Mouse (Mus musculus): ENCODE data around the gene B4galnt3.
A peak's percentile ranks its signal among the peaks of the same experiment; 100 is the strongest.
"Not testable (repeated sequence)": the region's sequence is repeated elsewhere in the genome, so short reads cannot be mapped to it uniquely, and the experiment has no call there.

B4galnt3 gene

GRCm38 (mm10) chr6:120294056-120294784, at the start of gene B4galnt3, which contains the start of gene D330020A13Rik:
TSS of gene B4galnt3 (minus strand) at chr6:120294559.
TSS of gene D330020A13Rik (plus strand) at chr6:120294364.
- peak; percentile 83 for ATAC-seq (ENCODE audit: low TSS enrichment)

GRCm38 (mm10) chr6:120343992-120344391, 49.6 kb upstream of the B4galnt3 start:
- no peak for ATAC-seq (ENCODE audit: low TSS enrichment)

GRCm38 (mm10) chr6:120332351-120332750, 38.0 kb upstream of the B4galnt3 start:
- no peak for ATAC-seq (ENCODE audit: low TSS enrichment)

GRCm38 (mm10) chr6:120324295-120324927, 30.1 kb upstream of the B4galnt3 start:
- ATAC-seq (ENCODE audit: low TSS enrichment) = peak; percentile 72

GRCm38 (mm10) chr6:120320369-120320768, 26.0 kb upstream of the B4galnt3 start:
- no peak for ATAC-seq (ENCODE audit: low TSS enrichment)

GRCm38 (mm10) chr6:120319129-120319528, 24.8 kb upstream of the B4galnt3 start:
- no peak for ATAC-seq (ENCODE audit: low TSS enrichment)

GRCm38 (mm10) chr6:120318303-120318940, 24.1 kb upstream of the B4galnt3 start:
- no peak for ATAC-seq (ENCODE audit: low TSS enrichment)

GRCm38 (mm10) chr6:120312443-120312842, 18.1 kb upstream of the B4galnt3 start:
- no peak for ATAC-seq (ENCODE audit: low TSS enrichment)

GRCm38 (mm10) chr6:120309787-120310186, 15.4 kb upstream of the B4galnt3 start:
- no peak for ATAC-seq (ENCODE audit: low TSS enrichment)

GRCm38 (mm10) chr6:120309338-120309737, 15.0 kb upstream of the B4galnt3 start:
- no peak for ATAC-seq (ENCODE audit: low TSS enrichment)

GRCm38 (mm10) chr6:120306859-120307594, 12.7 kb upstream of the B4galnt3 start:
- no peak for ATAC-seq (ENCODE audit: low TSS enrichment)

GRCm38 (mm10) chr6:120302755-120303316, 8.5 kb upstream of the B4galnt3 start:
- ATAC-seq (ENCODE audit: low TSS enrichment) = no peak

- peak; percentile 99 for ATAC-seq (ENCODE audit: low TSS enrichment)
Observed at GRCm38 (mm10) chr6:120301137-120301536, 6.8 kb upstream of the B4galnt3 start.

- not testable (repeated sequence) for ATAC-seq (ENCODE audit: low TSS enrichment)
Observed at GRCm38 (mm10) chr6:120296589-120296988, 2.2 kb upstream of the B4galnt3 start.

GRCm38 (mm10) chr6:120294785-120295133, 400 bp upstream of the B4galnt3 start:
- ATAC-seq (ENCODE audit: low TSS enrichment) = peak; percentile 68; the same call in 1 of the 2 replicates

- no peak for ATAC-seq (ENCODE audit: low TSS enrichment)
Observed at GRCm38 (mm10) chr6:120291396-120292009, 2.9 kb downstream of the B4galnt3 start.

- no peak for ATAC-seq (ENCODE audit: low TSS enrichment)
Observed at GRCm38 (mm10) chr6:120289430-120289829, 4.9 kb downstream of the B4galnt3 start.

GRCm38 (mm10) chr6:120288541-120288940, 5.8 kb downstream of the B4galnt3 start:
- no peak for ATAC-seq (ENCODE audit: low TSS enrichment)

GRCm38 (mm10) chr6:120287279-120287678, 7.1 kb downstream of the B4galnt3 start:
- no peak for ATAC-seq (ENCODE audit: low TSS enrichment)

GRCm38 (mm10) chr6:120276874-120277449, 17.4 kb downstream of the B4galnt3 start:
- ATAC-seq (ENCODE audit: low TSS enrichment) = no peak

- ATAC-seq (ENCODE audit: low TSS enrichment) = peak; percentile 67; the same call in 1 of the 2 replicates
Observed at GRCm38 (mm10) chr6:120275301-120275700, 19.1 kb downstream of the B4galnt3 start.

Data from frontal cortex, adult (tissue).